Mouse (Mus musculus): Measurements from ENCODE around the gene Timm22. TPM values are rescaled to one million over a fixed set of nuclear protein-coding genes. Genes with fewer than 3 reads are reported as not detected.

Timm22 gene
- total and polyA plus RNA-seq, 3 experiments, result 10.4 to 40.4 (median 35.3) TPM

- Histone ChIP-seq H3K36me3 (ENCODE audit: control insufficient read depth, insufficient read depth, low read length) (no peaks in the 10 kb centered on the region), H3K79me2 (replicated peaks; ENCODE audit: control insufficient read depth, insufficient read depth, low read length) (peaks cover 2% of the 10 kb centered on the region; the same call in 1 of the 2 replicates), H3K27me3 (ENCODE audit: control insufficient read depth, insufficient read depth, low read length) (no peaks in the 10 kb centered on the region), H3K9ac (ENCODE audit: low read depth, low read length) (no peak overlapping the region), H3K27ac (no peak overlapping the region), H3K4me3 (no peak overlapping the region), H3K4me1 (ENCODE audit: control insufficient read depth, insufficient read depth, low read length) (peaks cover 4% of the 10 kb centered on the region)
- WGBS, result 70% methylated on average over 7 of the region's 7 CpGs
- no peak for DNase-seq
- intact Hi-C loops (cut with DNase I), result no loop called here
- TF ChIP-seq CTCF (IDR thresholded peaks at IDR 0.05) (no peak), EP300 (IDR thresholded peaks at IDR 0.05; ENCODE audit: insufficient read depth, low read depth, low read length) (no peak), POLR2A (IDR thresholded peaks at IDR 0.05; ENCODE audit: insufficient read depth, low read depth, low read length) (no peak)
These were observed 14.2 kb upstream of the Timm22 start for GRCm38 (mm10) chr11:76392532-76392931.

GRCm38 (mm10) chr11:76392996-76393395 lies 13.8 kb upstream of the Timm22 start:
- H3K27ac ChIP-seq, result no peak overlapping the region
- no peak for TF ChIP-seq EP300 (IDR thresholded peaks at IDR 0.05; ENCODE audit: insufficient read depth, low read depth, low read length)
- TF ChIP-seq CTCF (IDR thresholded peaks at IDR 0.05), result no peak
- no peak for DNase-seq
- intact Hi-C loops (cut with DNase I), result no loop called here
- WGBS, result 86% methylated on average over 11 of the region's 11 CpGs
- H3K9ac ChIP-seq (ENCODE audit: low read depth, low read length), result no peak overlapping the region
- no peaks in the 10 kb centered on the region for H3K27me3 ChIP-seq (ENCODE audit: control insufficient read depth, insufficient read depth, low read length)
- H3K79me2 ChIP-seq (replicated peaks; ENCODE audit: control insufficient read depth, insufficient read depth, low read length), result peaks cover 2% of the 10 kb centered on the region; the same call in 1 of the 2 replicates
- no peaks in the 10 kb centered on the region for H3K36me3 ChIP-seq (ENCODE audit: control insufficient read depth, insufficient read depth, low read length)
- no peak overlapping the region for H3K4me3 ChIP-seq
- H3K4me1 ChIP-seq (ENCODE audit: control insufficient read depth, insufficient read depth, low read length), result peaks cover 4% of the 10 kb centered on the region

DNA sequence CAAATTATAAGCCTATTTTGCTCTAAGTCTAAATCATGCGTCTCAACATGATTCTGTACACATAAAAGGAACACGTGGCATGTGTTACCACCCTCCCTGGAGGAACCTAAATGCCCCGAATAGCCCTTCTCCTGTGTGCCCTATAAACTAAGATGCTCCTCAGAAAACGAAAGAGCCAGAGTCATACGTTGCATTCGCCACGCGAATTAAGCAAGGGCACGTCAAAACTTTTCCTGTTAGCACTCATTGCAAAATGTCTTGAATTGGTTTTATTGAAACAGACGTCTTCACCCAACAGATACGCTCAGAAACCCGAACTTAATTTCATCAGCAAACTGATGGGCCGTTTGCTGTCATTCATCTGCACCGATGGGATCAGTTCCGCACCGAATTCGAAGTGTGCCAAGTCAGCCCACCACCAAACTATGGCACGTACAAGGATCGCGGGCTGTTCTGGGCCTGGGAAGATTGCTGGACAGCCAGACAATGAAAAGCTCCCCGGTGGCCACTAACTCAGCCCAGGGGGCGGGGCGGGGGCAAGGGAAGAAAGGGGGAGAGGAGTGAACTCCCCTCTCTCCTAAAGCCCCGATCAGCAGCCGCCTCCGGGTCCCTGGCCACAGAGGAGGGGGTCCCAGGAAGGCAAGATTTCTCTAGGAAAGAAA lies 9.0 kb upstream of the Timm22 start:
- Histone ChIP-seq H3K4me3 (peak overlapping the region; percentile 70), H3K4me1 (ENCODE audit: control insufficient read depth, insufficient read depth, low read length) (peaks cover 5% of the 10 kb centered on the region; the same call in 1 of the 2 replicates), H3K9ac (ENCODE audit: low read depth, low read length) (peak overlapping the region; percentile 70), H3K36me3 (ENCODE audit: control insufficient read depth, insufficient read depth, low read length) (no peaks in the 10 kb centered on the region), H3K27ac (peak overlapping the region; percentile 87), H3K79me2 (replicated peaks; ENCODE audit: control insufficient read depth, insufficient read depth, low read length) (peaks cover 2% of the 10 kb centered on the region; the same call in 1 of the 2 replicates), H3K27me3 (ENCODE audit: control insufficient read depth, insufficient read depth, low read length) (no peaks in the 10 kb centered on the region)
- TF ChIP-seq CTCF (IDR thresholded peaks at IDR 0.05) (no peak), EP300 (IDR thresholded peaks at IDR 0.05; ENCODE audit: insufficient read depth, low read depth, low read length) (no peak), POLR2A (IDR thresholded peaks at IDR 0.05; ENCODE audit: insufficient read depth, low read depth, low read length) (no peak)
- peak; percentile 45 to 67 for DNase-seq
- intact Hi-C loops (cut with DNase I), result loop anchor here (2.0 to 5.0 kb wide), 3 partner anchors 17 to 125 kb away; no protein-coding TSS in a partner anchor
- 7% methylated on average over 25 of the region's 26 CpGs for WGBS

- intact Hi-C loops (cut with DNase I), result loop anchor here (2.0 to 5.0 kb wide), 3 partner anchors 18 to 126 kb away; no protein-coding TSS in a partner anchor
- Histone ChIP-seq H3K4me1 (ENCODE audit: control insufficient read depth, insufficient read depth, low read length) (peaks cover 5% of the 10 kb centered on the region; the same call in 1 of the 2 replicates), H3K9ac (ENCODE audit: low read depth, low read length) (peak overlapping the region; percentile 70), H3K27me3 (ENCODE audit: control insufficient read depth, insufficient read depth, low read length) (no peaks in the 10 kb centered on the region), H3K36me3 (ENCODE audit: control insufficient read depth, insufficient read depth, low read length) (no peaks in the 10 kb centered on the region), H3K27ac (peak overlapping the region; percentile 87), H3K79me2 (replicated peaks; ENCODE audit: control insufficient read depth, insufficient read depth, low read length) (no peaks in the 10 kb centered on the region), H3K4me3 (peak overlapping the region; percentile 70)
- under 1% methylated on average over 33 of the region's 33 CpGs for WGBS
- TF ChIP-seq CTCF (IDR thresholded peaks at IDR 0.05) (no peak), POLR2A (IDR thresholded peaks at IDR 0.05; ENCODE audit: insufficient read depth, low read depth, low read length) (no peak), EP300 (IDR thresholded peaks at IDR 0.05; ENCODE audit: insufficient read depth, low read depth, low read length) (no peak)
- DNase-seq, result no peak
These were observed 8.4 kb upstream of the Timm22 start for GRCm38 (mm10) chr11:76398312-76398797.

- peaks cover 3% of the 10 kb centered on the region; the same call in 1 of the 2 replicates for H3K4me1 ChIP-seq (ENCODE audit: control insufficient read depth, insufficient read depth, low read length)
- intact Hi-C loops (cut with DNase I), result loop anchor here (1.0 to 5.0 kb wide), 4 partner anchors 18 to 146 kb away; no protein-coding TSS in a partner anchor
- H3K4me3 ChIP-seq, result peak within 1 kb of the TSS; percentile 70
- peak; percentile 97 to 99 for DNase-seq
- peak within 1 kb of the TSS; percentile 87 for H3K27ac ChIP-seq
- H3K79me2 ChIP-seq (replicated peaks; ENCODE audit: control insufficient read depth, insufficient read depth, low read length), result no peaks in the 10 kb centered on the region
- H3K9ac ChIP-seq (ENCODE audit: low read depth, low read length), result peak within 1 kb of the TSS; percentile 70
- no peaks in the 10 kb centered on the region for H3K36me3 ChIP-seq (ENCODE audit: control insufficient read depth, insufficient read depth, low read length)
- no peaks in the 10 kb centered on the region for H3K27me3 ChIP-seq (ENCODE audit: control insufficient read depth, insufficient read depth, low read length)
- TF ChIP-seq EP300 (IDR thresholded peaks at IDR 0.05; ENCODE audit: insufficient read depth, low read depth, low read length) (no peak), CTCF (IDR thresholded peaks at IDR 0.05) (peak; percentile 49), POLR2A (IDR thresholded peaks at IDR 0.05; ENCODE audit: insufficient read depth, low read depth, low read length) (0 out of 2 replicates have a peak, but pooled peaks have one; percentile 46)
- under 1% methylated on average over 68 of the region's 70 CpGs for WGBS
These were observed 7.8 kb upstream of the Timm22 start, which contains the start of gene Nxn for GRCm38 (mm10) chr11:76398798-76399586. TSS of gene Nxn (minus strand) at chr11:76399140.
